ENCODE assay signal across 13 mouse cellular contexts in the genomic region with DNA sequence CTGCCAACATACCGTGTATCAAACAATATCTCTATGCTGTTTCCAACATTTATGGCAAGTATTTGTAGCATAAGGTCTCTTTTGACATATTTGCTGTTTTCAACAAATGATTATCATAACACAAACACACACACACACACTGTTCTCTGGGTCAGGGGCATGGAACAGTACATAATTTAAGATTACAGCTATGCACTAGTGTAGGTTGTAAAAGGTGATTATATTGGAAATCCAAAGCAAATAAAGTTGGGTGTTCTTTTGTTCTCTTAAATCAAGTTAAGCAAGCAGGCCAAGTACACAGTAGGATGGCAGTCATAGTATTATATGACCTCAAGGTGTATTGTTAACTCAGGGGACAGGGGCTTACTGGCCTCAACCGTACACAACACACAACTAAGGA.
"Had no signal": no experiment of that assay in that cellular context is flagged by ENCODE, and none has a peak within 500 bp of the region (broad histone marks: within the 10 kb centered on the region; RNA-seq: fewer than 3 reads in every experiment).

No protein-coding gene starts in this region.

- H3K36me3 ChIP-seq: liver, embryonic 12.5 days; midbrain, embryonic 12.5 days; neural tube, embryonic 13.5 days; neural tube, embryonic 15.5 days had no signal

- H3K27me3 ChIP-seq: liver, embryonic 12.5 days; megakaryocyte, embryonic 14.5 days; midbrain, embryonic 12.5 days; neural tube, embryonic 13.5 days; neural tube, embryonic 15.5 days had no signal

- H3K4me2 ChIP-seq: liver, embryonic 12.5 days; lung, embryonic 14.5 days; midbrain, embryonic 12.5 days; neural tube, embryonic 13.5 days; neural tube, embryonic 15.5 days had no signal

- H3K4me1 ChIP-seq: liver, embryonic 12.5 days; neural tube, embryonic 13.5 days; neural tube, embryonic 15.5 days had no signal

- H3K27ac ChIP-seq: liver, embryonic 12.5 days; liver, embryonic 14.5 days; midbrain, embryonic 12.5 days; neural tube, embryonic 13.5 days; neural tube, embryonic 15.5 days had no signal

- DNase-seq: lung, embryonic 14.5 days; lung, postnatal 4 days; midbrain, embryonic 14.5 days; right cerebral cortex, adult 18-20 months; right cerebral cortex, postnatal 25 days; right cerebral cortex, postnatal 4 days had no signal

- ATAC-seq: liver, embryonic 12.5 days; midbrain, embryonic 16.5 days had no signal

- H3K4me3 ChIP-seq: liver, embryonic 12.5 days; megakaryocyte, embryonic 14.5 days; midbrain, embryonic 12.5 days; neural tube, embryonic 13.5 days; neural tube, embryonic 15.5 days had no signal

- H3K9ac ChIP-seq: liver, embryonic 12.5 days; liver, embryonic 14.5 days; lung, embryonic 14.5 days; midbrain, embryonic 12.5 days; neural tube, embryonic 13.5 days; neural tube, embryonic 15.5 days had no signal

- H3K9me3 ChIP-seq: liver, embryonic 12.5 days; megakaryocyte, embryonic 14.5 days; midbrain, embryonic 12.5 days; neural tube, embryonic 15.5 days had no signal
